Mouse (Mus musculus) heart, postnatal 0 days (tissue): ENCODE results near the gene Sv2b. TPM values are rescaled to one million over a fixed set of nuclear protein-coding genes. Genes with fewer than 3 reads are reported as not detected.

Experiments used
- ATAC-seq: fragments of 200-750 bp; cut with Nextera tagmentation; 2 replicates; pipeline ENCODE4 v1.8.0; 2017; ENCODE audit warnings: low read depth, moderate number of reproducible peaks, moderate library complexity; ENCODE audit not compliant: insufficient read depth
- DNase-seq: peaks from one replicate; pipeline ENCODE4 v3.0.0-alpha.2; 2016; ENCODE audit warnings: low spot score
- H3K27ac ChIP-seq: fragments of 300-500 bp; sonication (generic); 2 replicates; pipeline ENCODE4 v1.5.1; 2014; ENCODE audit warnings: low read depth, mild to moderate bottlenecking
- H3K27me3 ChIP-seq: fragments of 300-500 bp; sonication (generic); 2 replicates; pipeline ENCODE4 v1.6.1; 2014; ENCODE audit warnings: low read length, mixed read lengths; ENCODE audit not compliant: control insufficient read depth, insufficient read depth
- H3K36me3 ChIP-seq: fragments of 300-500 bp; sonication (generic); replicated peaks from 2 replicates; pipeline ENCODE4 v1.6.1; 2014; ENCODE audit warnings: low read length, mixed read lengths; ENCODE audit not compliant: control insufficient read depth, insufficient read depth
- H3K4me1 ChIP-seq: fragments of 300-500 bp; sonication (generic); 2 replicates; pipeline ENCODE4 v1.6.1; 2014; ENCODE audit warnings: antibody characterized with exemption; ENCODE audit not compliant: control insufficient read depth, insufficient read depth
- H3K4me2 ChIP-seq: fragments of 300-500 bp; sonication (generic); 2 replicates; pipeline ENCODE4 v1.6.1; 2014; ENCODE audit warnings: low read depth, mild to moderate bottlenecking, low read length, moderate library complexity
- H3K4me3 ChIP-seq: fragments of 300-500 bp; sonication (generic); 2 replicates; pipeline ENCODE4 v1.5.1; 2014; ENCODE audit warnings: low read depth, low read length
- H3K9ac ChIP-seq: fragments of 300-500 bp; sonication (generic); replicated peaks from 2 replicates; pipeline ENCODE4 v1.6.1; 2014; ENCODE audit warnings: low read depth, low read length, mixed read lengths
- H3K9me3 ChIP-seq: fragments of 300-500 bp; sonication (generic); replicated peaks from 2 replicates; pipeline ENCODE4 v1.6.1; 2016; ENCODE audit warnings: low read length; ENCODE audit not compliant: control insufficient read depth
- CTCF ChIP-seq: IDR thresholded peaks from 2 replicates; pipeline ENCODE4 v1.5.1; 2016; ENCODE audit warnings: antibody characterized with exemption, control low read depth, low read depth
- EP300 ChIP-seq: IDR thresholded peaks from 2 replicates; pipeline ENCODE4 v1.6.1; 2016; ENCODE audit warnings: antibody characterized with exemption, low read depth
- WGBS: fragments of 180-500 bp; shearing (Covaris S2); extraction: QIAGEN DNeasy Blood & Tissue Kit; methylation state at CpG from one replicate; pipeline ENCODE4 v1.1.7; 2014; 5-methylcytosine and 5-hydroxymethylcytosine counted together
- polyA plus RNA-seq: library from polyadenylated mRNA; unstranded; fragments of >200 nt; fragmentation: Nextera tagmentation; extraction: Ambion mirVana; gene quantifications from 2 replicates; pipeline ENCODE4 v1.2.1, GENCODE M21; 2015
- total RNA-seq: library from RNA; depleted of rRNA; stranded (reverse); fragments of >200 nt; gene quantifications from 2 replicates; pipeline ENCODE4 v1.2.3, GENCODE M21; 2014; ENCODE audit warnings: low replicate concordance

Gene Sv2b
- total and polyA plus RNA-seq, 2 experiments from 2014 or later, result 0.23 to 0.73 TPM

GRCm38 (mm10) chr7:75134710-75135617 is 174.1 kb downstream of the Sv2b start:
- 30% methylated on average over 15 of the region's 15 CpGs for WGBS
- no peak overlapping the region for H3K4me3 ChIP-seq
- H3K27me3 ChIP-seq, result no peaks in the 10 kb centered on the region
- no peak overlapping the region for H3K4me2 ChIP-seq
- H3K4me1 ChIP-seq, result no peaks in the 10 kb centered on the region
- TF ChIP-seq EP300 (no peak), CTCF (peak; percentile 65)
- DNase-seq, result peak; percentile 63
- no peak overlapping the region for H3K27ac ChIP-seq
- H3K36me3 ChIP-seq, result no peaks in the 10 kb centered on the region
- no peaks in the 10 kb centered on the region for H3K9me3 ChIP-seq
- no peak for ATAC-seq
- H3K9ac ChIP-seq, result no peak overlapping the region

DNA sequence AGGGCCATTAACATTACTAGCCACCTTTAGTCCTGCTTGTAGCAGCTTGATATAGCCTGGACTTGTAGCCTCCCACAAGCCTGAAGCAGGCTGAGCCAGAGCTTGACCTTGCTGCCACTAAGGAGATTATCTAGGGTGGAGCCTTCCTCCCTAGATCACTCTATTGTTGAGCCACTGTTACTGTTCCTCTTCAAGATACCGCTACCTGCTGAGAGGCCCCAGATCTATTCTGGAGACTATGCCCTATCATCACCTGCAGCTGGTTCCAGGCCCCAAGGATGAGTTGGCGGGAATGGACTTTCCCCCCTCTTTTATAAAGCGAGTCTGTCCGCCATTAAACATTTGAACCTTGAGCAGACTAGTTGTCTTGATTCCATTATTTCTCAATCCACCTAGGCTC is 181.0 kb downstream of the Sv2b start:
- H3K4me3 ChIP-seq, result no peak overlapping the region
- H3K4me2 ChIP-seq, result no peak overlapping the region
- ATAC-seq (no peak), DNase-seq (no peak)
- H3K4me1 ChIP-seq, result no peaks in the 10 kb centered on the region
- no peak overlapping the region for H3K9ac ChIP-seq
- H3K27ac ChIP-seq, result no peak overlapping the region
- H3K36me3 ChIP-seq, result no peaks in the 10 kb centered on the region
- no peaks in the 10 kb centered on the region for H3K9me3 ChIP-seq
- no peaks in the 10 kb centered on the region for H3K27me3 ChIP-seq
- TF ChIP-seq EP300 (no peak), CTCF (no peak)
- WGBS, result 81% methylated on average over 4 of the region's 4 CpGs

DNA sequence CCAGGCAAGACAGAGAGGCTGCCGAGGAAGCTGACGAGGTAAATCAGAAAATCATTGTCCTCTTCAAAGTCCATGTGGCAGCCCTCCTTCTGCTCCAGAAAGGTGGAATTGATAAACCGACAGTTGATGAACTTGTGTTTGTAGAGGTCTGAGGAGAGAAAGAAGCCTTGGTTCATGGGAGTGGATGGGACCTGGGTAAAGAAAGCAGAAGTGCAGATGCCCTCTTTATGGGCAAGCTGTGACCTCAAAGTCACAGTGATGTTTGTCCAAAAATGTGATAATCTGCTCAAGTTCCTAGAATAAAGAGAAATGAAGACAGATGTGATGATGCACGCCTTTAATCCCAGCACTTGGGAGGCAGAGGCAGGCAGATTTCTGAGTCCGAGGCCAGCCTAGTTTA is 185.0 kb downstream of the Sv2b start:
- TF ChIP-seq EP300 (no peak), CTCF (no peak)
- WGBS, result 84% methylated on average over 5 of the region's 5 CpGs

GRCm38 (mm10) chr7:75118022-75118673 is 190.9 kb downstream of the Sv2b start:
- H3K27me3 ChIP-seq, result no peaks in the 10 kb centered on the region
- H3K9ac ChIP-seq, result no peak overlapping the region
- no peaks in the 10 kb centered on the region for H3K9me3 ChIP-seq
- no peaks in the 10 kb centered on the region; the same call in 1 of the 2 replicates for H3K4me1 ChIP-seq
- ATAC-seq, result peak; percentile 75; the same call in 1 of the 2 replicates
- DNase-seq, result peak; percentile 59
- peak overlapping the region; percentile 47 for H3K4me2 ChIP-seq
- H3K4me3 ChIP-seq, result peak overlapping the region; percentile 11; the same call in 1 of the 2 replicates
- TF ChIP-seq CTCF (no peak), EP300 (no peak)
- no peaks in the 10 kb centered on the region for H3K36me3 ChIP-seq
- WGBS, result 33% methylated on average over 7 of the region's 7 CpGs
- H3K27ac ChIP-seq, result no peak overlapping the region

More for the DNA sequence above, 185.0 kb downstream of the Sv2b start:
- Histone ChIP-seq H3K9ac (no peak overlapping the region), H3K27ac (no peak overlapping the region), H3K4me3 (no peak overlapping the region), H3K4me1 (no peaks in the 10 kb centered on the region), H3K27me3 (no peaks in the 10 kb centered on the region), H3K9me3 (no peaks in the 10 kb centered on the region), H3K4me2 (no peak overlapping the region), H3K36me3 (no peaks in the 10 kb centered on the region)
- no peak for DNase-seq
- ATAC-seq, result no peak

GRCm38 (mm10) chr7:75110689-75111088 is 198.4 kb downstream of the Sv2b start:
- peak; percentile 61 for DNase-seq
- Histone ChIP-seq H3K27me3 (no peaks in the 10 kb centered on the region), H3K27ac (no peak overlapping the region), H3K4me3 (no peak overlapping the region), H3K4me2 (no peak overlapping the region), H3K36me3 (no peaks in the 10 kb centered on the region), H3K4me1 (no peaks in the 10 kb centered on the region), H3K9me3 (no peaks in the 10 kb centered on the region), H3K9ac (no peak overlapping the region)
- TF ChIP-seq EP300, result no peak
- TF ChIP-seq CTCF, result peak; percentile 86
- ATAC-seq, result peak; percentile 33; the same call in 1 of the 2 replicates
- 5% methylated on average over 6 of the region's 6 CpGs for WGBS
